Mouse (Mus musculus) liver, embryonic 11.5 days (tissue): ENCODE measurements around the gene Fbxw21. TPM values are rescaled to one million over a fixed set of nuclear protein-coding genes. Genes with fewer than 3 reads are reported as not detected.
A peak's percentile ranks its signal among the peaks of the same experiment; 100 is the strongest.

ENCODE experiments used
- ATAC-seq: fragments of 200-750 bp; cut with Nextera tagmentation; replicated peaks from 2 replicates; pipeline ENCODE4 v1.8.0; 2017; ENCODE audit warnings: moderate number of reproducible peaks, mild to moderate bottlenecking, moderate TSS enrichment, moderate library complexity; ENCODE audit not compliant: low FRiP score
- DNase-seq: peaks from one replicate; pipeline ENCODE4 v3.0.0-alpha.2; 2017; ENCODE audit warnings: low spot score
- H3K27ac ChIP-seq: fragments of 300-500 bp; sonication (generic); 2 replicates; pipeline ENCODE4 v1.5.1; 2014; ENCODE audit warnings: mild to moderate bottlenecking, low read depth, low read length, control low read depth
- H3K27me3 ChIP-seq: fragments of 300-500 bp; sonication (generic); replicated peaks from 2 replicates; pipeline ENCODE4 v1.6.1; 2014; ENCODE audit warnings: low read length, mixed read lengths; ENCODE audit not compliant: control insufficient read depth, insufficient read depth
- H3K36me3 ChIP-seq: fragments of 300-500 bp; sonication (generic); 2 replicates; pipeline ENCODE4 v1.6.1; 2014; ENCODE audit warnings: mild to moderate bottlenecking, low read length, moderate library complexity, mixed read lengths; ENCODE audit not compliant: control insufficient read depth, insufficient read depth
- H3K4me1 ChIP-seq: fragments of 300-500 bp; sonication (generic); replicated peaks from 2 replicates; pipeline ENCODE4 v1.6.1; 2014; ENCODE audit warnings: low read length, mixed read lengths; ENCODE audit not compliant: control insufficient read depth, insufficient read depth
- H3K4me2 ChIP-seq: fragments of 300-500 bp; sonication (generic); 2 replicates; pipeline ENCODE4 v1.6.1; 2014; ENCODE audit warnings: mild to moderate bottlenecking, control low read depth, moderate library complexity
- H3K4me3 ChIP-seq: fragments of 300-500 bp; sonication (generic); 2 replicates; pipeline ENCODE4 v1.5.1; 2014; ENCODE audit warnings: low read depth, low read length, control low read depth
- H3K9ac ChIP-seq: fragments of 300-500 bp; sonication (generic); 2 replicates; pipeline ENCODE4 v1.6.1; 2014; ENCODE audit warnings: low read depth, low read length, control low read depth
- H3K9me3 ChIP-seq: fragments of 300-500 bp; sonication (generic); 2 replicates; pipeline ENCODE4 v1.6.1; 2016; ENCODE audit warnings: low read length, inconsistent platforms, mixed read lengths; ENCODE audit not compliant: control insufficient read depth
- WGBS: fragments of 180-500 bp; shearing (Covaris S2); extraction: QIAGEN DNeasy Blood & Tissue Kit; methylation state at CpG from one replicate; pipeline ENCODE4 v1.1.7; 2014; 5-methylcytosine and 5-hydroxymethylcytosine counted together
- polyA plus RNA-seq: library from polyadenylated mRNA; unstranded; fragments of >200 nt; fragmentation: Nextera tagmentation; extraction: Ambion mirVana; gene quantifications from 2 replicates; pipeline ENCODE4 v1.2.1, GENCODE M21; 2014

Gene Fbxw21
- polyA plus RNA-seq, 1 experiment from 2014 or later, result not detected

DNA sequence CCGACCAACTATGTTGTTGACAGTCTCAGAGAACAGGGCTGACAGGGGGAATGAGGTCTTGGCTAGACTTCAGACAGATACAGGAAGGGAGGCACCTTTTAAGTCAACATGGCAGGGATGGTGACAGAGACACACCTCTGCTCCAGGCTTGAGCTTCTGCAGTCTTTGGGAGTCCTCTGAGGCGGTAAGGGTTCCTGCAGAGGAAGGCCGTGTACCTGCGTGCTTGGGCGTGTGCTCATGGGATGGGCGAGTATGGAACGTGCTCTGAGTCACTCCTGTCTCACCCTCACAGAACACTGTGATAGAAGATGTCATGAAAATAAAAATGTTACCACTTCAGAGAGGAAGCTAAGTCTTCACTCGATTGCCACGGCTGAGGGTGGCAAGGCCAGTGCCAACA is 42.3 kb downstream of the Fbxw21 start:
- DNase-seq (no peak), ATAC-seq (no peak)
- Histone ChIP-seq H3K27ac (no peak overlapping the region), H3K4me1 (no peaks in the 10 kb centered on the region), H3K4me3 (no peak overlapping the region), H3K36me3 (no peaks in the 10 kb centered on the region; the same call in 1 of the 2 replicates), H3K4me2 (no peak overlapping the region), H3K9ac (no peak overlapping the region), H3K27me3 (no peaks in the 10 kb centered on the region), H3K9me3 (no peaks in the 10 kb centered on the region)
- 84% methylated on average over 9 of the region's 9 CpGs for whole genome bisulfite sequencing

GRCm38 (mm10) chr9:109118106-109118505 is 43.7 kb downstream of the Fbxw21 start:
- Histone ChIP-seq H3K27me3 (no peaks in the 10 kb centered on the region), H3K9ac (no peak overlapping the region), H3K4me2 (no peak overlapping the region), H3K9me3 (no peaks in the 10 kb centered on the region), H3K4me3 (no peak overlapping the region), H3K36me3 (peaks cover 5% of the 10 kb centered on the region; the same call in 1 of the 2 replicates), H3K27ac (no peak overlapping the region), H3K4me1 (no peaks in the 10 kb centered on the region)
- ATAC-seq, result no peak
- WGBS, result 74% methylated on average over 4 of the region's 4 CpGs
- no peak for DNase-seq

DNA sequence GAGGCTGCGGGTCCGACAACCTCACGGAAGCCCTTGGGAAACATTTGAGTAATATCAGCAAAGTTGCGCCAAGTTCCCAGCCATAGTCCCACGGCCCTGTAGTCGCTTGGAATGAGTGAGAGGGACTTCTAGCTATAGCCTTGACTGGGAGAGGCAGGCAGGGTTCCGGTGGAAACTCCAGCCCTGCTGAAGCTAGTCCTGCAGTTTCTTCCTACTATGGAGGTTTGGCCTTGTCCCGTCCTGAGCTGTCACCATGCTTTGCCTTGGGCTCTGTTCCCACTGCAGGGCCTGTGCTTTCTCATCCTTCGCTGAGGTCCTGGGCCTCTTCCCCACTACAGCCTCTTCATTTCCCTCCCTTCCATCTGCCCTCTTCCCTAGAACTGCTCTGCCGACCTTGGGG is 45.6 kb downstream of the Fbxw21 start:
- Histone ChIP-seq H3K36me3 (peaks cover 6% of the 10 kb centered on the region; the same call in 1 of the 2 replicates), H3K4me3 (no peak overlapping the region), H3K4me2 (no peak overlapping the region), H3K27ac (no peak overlapping the region), H3K9me3 (no peaks in the 10 kb centered on the region), H3K4me1 (no peaks in the 10 kb centered on the region), H3K27me3 (no peaks in the 10 kb centered on the region), H3K9ac (no peak overlapping the region)
- 92% methylated on average over 10 of the region's 10 CpGs for WGBS
- ATAC-seq, result no peak
- DNase-seq, result peak; percentile 25

- Histone ChIP-seq H3K4me1 (no peaks in the 10 kb centered on the region), H3K27me3 (no peaks in the 10 kb centered on the region), H3K9me3 (no peaks in the 10 kb centered on the region), H3K4me3 (no peak overlapping the region), H3K4me2 (no peak overlapping the region), H3K27ac (no peak overlapping the region), H3K9ac (no peak overlapping the region), H3K36me3 (peaks cover 8% of the 10 kb centered on the region; the same call in 1 of the 2 replicates)
- WGBS, result 77% methylated on average over 7 of the region's 7 CpGs
- ATAC-seq, result no peak
- peak; percentile 22 for DNase-seq
Measured at GRCm38 (mm10) chr9:109114871-109115270, 47.0 kb downstream of the Fbxw21 start.

- whole genome bisulfite sequencing, result 87% methylated on average over 11 of the region's 11 CpGs
- H3K4me3 ChIP-seq, result no peak overlapping the region
Measured at GRCm38 (mm10) chr9:109114276-109114675, 47.6 kb downstream of the Fbxw21 start.

GRCm38 (mm10) chr9:109113331-109113730 is 48.5 kb downstream of the Fbxw21 start:
- H3K9ac ChIP-seq, result no peak overlapping the region
- no peak overlapping the region for H3K4me2 ChIP-seq
- H3K27ac ChIP-seq, result no peak overlapping the region
- H3K36me3 ChIP-seq, result peaks cover 8% of the 10 kb centered on the region; the same call in 1 of the 2 replicates
- no peaks in the 10 kb centered on the region for H3K4me1 ChIP-seq
- ATAC-seq, result no peak
- no peak overlapping the region for H3K4me3 ChIP-seq
- 78% methylated on average over 8 of the region's 8 CpGs for WGBS
- no peak for DNase-seq
- H3K9me3 ChIP-seq, result no peaks in the 10 kb centered on the region
- no peaks in the 10 kb centered on the region for H3K27me3 ChIP-seq

More at GRCm38 (mm10) chr9:109114276-109114675, 47.6 kb downstream of the Fbxw21 start:
- no peak for DNase-seq
- ATAC-seq, result no peak
- Histone ChIP-seq H3K9me3 (no peaks in the 10 kb centered on the region), H3K36me3 (peaks cover 8% of the 10 kb centered on the region; the same call in 1 of the 2 replicates), H3K4me2 (no peak overlapping the region), H3K27ac (no peak overlapping the region), H3K9ac (no peak overlapping the region), H3K4me1 (no peaks in the 10 kb centered on the region), H3K27me3 (no peaks in the 10 kb centered on the region)

DNA sequence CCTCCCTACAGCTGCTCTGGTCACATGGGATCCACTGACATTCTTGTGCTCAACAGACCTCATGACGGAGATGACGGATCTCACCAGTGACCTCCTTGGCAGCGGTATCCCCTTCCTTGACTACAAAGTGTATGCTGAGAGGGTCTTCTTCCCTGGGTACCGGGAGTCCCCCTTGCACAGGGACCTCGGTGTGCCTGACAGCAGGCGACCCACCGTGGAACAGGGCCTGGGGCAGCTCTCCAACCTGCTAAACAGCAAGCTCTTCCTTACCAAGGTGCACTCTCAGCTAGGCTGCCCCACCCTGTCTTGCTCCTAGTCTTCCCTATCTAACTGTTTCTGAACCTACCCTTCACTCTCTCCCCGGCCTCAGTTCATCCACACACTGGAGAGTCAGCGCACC is 50.2 kb downstream of the Fbxw21 start:
- Histone ChIP-seq H3K9ac (no peak overlapping the region), H3K9me3 (no peaks in the 10 kb centered on the region), H3K27me3 (no peaks in the 10 kb centered on the region), H3K27ac (no peak overlapping the region), H3K4me2 (no peak overlapping the region), H3K4me1 (no peaks in the 10 kb centered on the region), H3K36me3 (peaks cover 11% of the 10 kb centered on the region; the same call in 1 of the 2 replicates), H3K4me3 (no peak overlapping the region)
- DNase-seq, result no peak
- WGBS, result 90% methylated on average over 9 of the region's 9 CpGs
- no peak for ATAC-seq

GRCm38 (mm10) chr9:109111101-109111500 is 50.7 kb downstream of the Fbxw21 start:
- no peaks in the 10 kb centered on the region for H3K27me3 ChIP-seq
- H3K27ac ChIP-seq, result no peak overlapping the region
- DNase-seq (no peak), ATAC-seq (no peak)
- no peak overlapping the region for H3K9ac ChIP-seq
- no peaks in the 10 kb centered on the region for H3K4me1 ChIP-seq
- WGBS, result 70% methylated on average over 4 of the region's 4 CpGs
- H3K9me3 ChIP-seq, result no peaks in the 10 kb centered on the region
- H3K36me3 ChIP-seq, result peaks cover 11% of the 10 kb centered on the region; the same call in 1 of the 2 replicates
- H3K4me3 ChIP-seq, result no peak overlapping the region
- H3K4me2 ChIP-seq, result no peak overlapping the region

DNA sequence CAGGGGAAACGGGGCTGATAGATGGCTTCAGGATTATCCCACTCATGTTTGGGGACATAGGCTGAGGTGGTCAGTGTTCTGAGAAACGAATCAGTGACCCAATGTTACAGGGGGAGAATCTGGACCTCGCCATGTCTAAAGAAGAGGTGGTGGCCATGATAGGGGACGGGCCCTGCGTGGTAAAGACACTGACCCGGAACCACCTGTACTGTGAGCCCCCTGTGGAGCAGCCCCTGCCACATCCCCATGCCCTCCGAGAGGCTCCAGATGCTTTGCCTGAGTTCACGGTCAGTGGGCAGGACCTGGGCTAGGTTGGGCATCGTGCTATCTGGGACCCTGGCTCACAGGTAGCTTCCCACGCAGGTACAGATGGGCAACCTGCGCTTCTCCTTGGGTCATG is 51.6 kb downstream of the Fbxw21 start:
- 85% methylated on average over 11 of the region's 11 CpGs for WGBS
- Histone ChIP-seq H3K27ac (no peak overlapping the region), H3K4me1 (no peaks in the 10 kb centered on the region), H3K4me2 (no peak overlapping the region), H3K9ac (no peak overlapping the region), H3K27me3 (no peaks in the 10 kb centered on the region), H3K36me3 (peaks cover 15% of the 10 kb centered on the region; the same call in 1 of the 2 replicates), H3K9me3 (no peaks in the 10 kb centered on the region), H3K4me3 (no peak overlapping the region)
- ATAC-seq (no peak), DNase-seq (no peak)
